Mouse (Mus musculus) liver, adult 2 months (tissue): ENCODE measurements around the gene Epdr1. TPM values are rescaled to one million over a fixed set of nuclear protein-coding genes. Genes with fewer than 3 reads are reported as not detected.

Experiments
- DNase-seq: peaks from one replicate; pipeline ENCODE4 v3.0.0-alpha.2; 2011; ENCODE audit warnings: low read depth, low spot score; ENCODE audit errors: extremely low read depth
- H3K27ac ChIP-seq: fragments of 200-500 bp; replicated peaks from 2 replicates; pipeline ENCODE4 v1.5.1; 2012; ENCODE audit warnings: low read depth, mild to moderate bottlenecking, control low read depth, inconsistent platforms, low read length; ENCODE audit not compliant: insufficient read depth
- H3K27me3 ChIP-seq: fragments of 200-500 bp; 2 replicates; pipeline ENCODE4 v1.6.1; 2012; ENCODE audit warnings: mild to moderate bottlenecking, moderate library complexity, low read length, inconsistent platforms; ENCODE audit not compliant: control insufficient read depth, insufficient read depth
- H3K36me3 ChIP-seq: fragments of 200-500 bp; 2 replicates; pipeline ENCODE4 v1.6.1; 2012; ENCODE audit warnings: low read length, inconsistent platforms; ENCODE audit not compliant: control insufficient read depth, insufficient read depth
- H3K4me1 ChIP-seq: fragments of 200-500 bp; 2 replicates; pipeline ENCODE4 v1.6.1; 2011; ENCODE audit warnings: low read length; ENCODE audit not compliant: control insufficient read depth, insufficient read depth
- H3K4me3 ChIP-seq: fragments of 200-500 bp; 2 replicates; pipeline ENCODE4 v1.5.1; 2011; ENCODE audit warnings: low read depth, mild to moderate bottlenecking, control low read depth, low read length, moderate library complexity; ENCODE audit not compliant: insufficient read depth
- H3K79me2 ChIP-seq: fragments of 200-500 bp; 2 replicates; pipeline ENCODE4 v1.6.1; 2012; ENCODE audit warnings: inconsistent platforms, mild to moderate bottlenecking, low read length, moderate library complexity; ENCODE audit not compliant: control insufficient read depth, insufficient read depth
- H3K9ac ChIP-seq: fragments of 200-500 bp; 2 replicates; pipeline ENCODE4 v1.6.1; 2012; ENCODE audit warnings: low read depth, mild to moderate bottlenecking, control low read depth, inconsistent platforms, low read length
- CTCF ChIP-seq: fragments of 200-500 bp; IDR thresholded peaks from 2 replicates; pipeline ENCODE4 v1.5.1; 2011; ENCODE audit warnings: low read depth, low read length, control low read depth
- POLR2A ChIP-seq: fragments of 200-500 bp; IDR thresholded peaks from 2 replicates; pipeline ENCODE4 v1.6.1; 2011; ENCODE audit warnings: low read length, control low read depth; ENCODE audit not compliant: insufficient read depth; ENCODE audit errors: extremely low read depth
- WGBS: fragments of 180-500 bp; shearing (Covaris S2); methylation state at CpG from one replicate; pipeline ENCODE4 v1.1.7; 2018; 5-methylcytosine and 5-hydroxymethylcytosine counted together
- polyA plus RNA-seq: library from polyadenylated mRNA; depleted of rRNA; stranded (reverse); fragments of >200 nt; gene quantifications from 2 replicates; pipeline ENCODE4 v1.2.3, GENCODE M21; 2012
- total RNA-seq: library from RNA; depleted of rRNA; stranded (reverse); fragments of >200 nt; gene quantifications from 2 replicates; pipeline ENCODE4 v1.2.3, GENCODE M21; 2014

Epdr1 gene
- total and polyA plus RNA-seq, 2 experiments = 0.65 to 0.80 TPM

GRCm38 (mm10) chr13:19614311-19614710, 5.4 kb downstream of the Epdr1 start:
- WGBS = 72% methylated on average over 1 of the region's 1 CpGs
- H3K36me3 ChIP-seq = no peaks in the 10 kb centered on the region
- H3K4me3 ChIP-seq = no peak overlapping the region
- DNase-seq = no peak
- TF ChIP-seq CTCF = no peak
- no peak for TF ChIP-seq POLR2A
- no peaks in the 10 kb centered on the region for H3K79me2 ChIP-seq
- peaks cover 3% of the 10 kb centered on the region; the same call in 1 of the 2 replicates for H3K4me1 ChIP-seq
- peaks cover 3% of the 10 kb centered on the region for H3K27me3 ChIP-seq
- no peak overlapping the region for H3K27ac ChIP-seq
- no peak overlapping the region for H3K9ac ChIP-seq

GRCm38 (mm10) chr13:19613426-19613825, 6.3 kb downstream of the Epdr1 start:
- 98% methylated on average over 1 of the region's 1 CpGs for WGBS
- Histone ChIP-seq H3K4me1 (no peaks in the 10 kb centered on the region), H3K27me3 (no peaks in the 10 kb centered on the region), H3K9ac (no peak overlapping the region), H3K4me3 (no peak overlapping the region), H3K27ac (no peak overlapping the region), H3K79me2 (no peaks in the 10 kb centered on the region), H3K36me3 (no peaks in the 10 kb centered on the region)
- no peak for DNase-seq
- TF ChIP-seq CTCF = no peak
- no peak for TF ChIP-seq POLR2A

GRCm38 (mm10) chr13:19612963-19613362, 6.8 kb downstream of the Epdr1 start:
- Histone ChIP-seq H3K4me1 (no peaks in the 10 kb centered on the region), H3K27ac (no peak overlapping the region), H3K27me3 (no peaks in the 10 kb centered on the region), H3K79me2 (no peaks in the 10 kb centered on the region), H3K9ac (no peak overlapping the region), H3K4me3 (no peak overlapping the region), H3K36me3 (no peaks in the 10 kb centered on the region)
- DNase-seq = no peak
- 90% methylated on average over 3 of the region's 3 CpGs for WGBS
- no peak for TF ChIP-seq POLR2A
- no peak for TF ChIP-seq CTCF

GRCm38 (mm10) chr13:19612348-19612747, 7.4 kb downstream of the Epdr1 start:
- no peak for DNase-seq
- Histone ChIP-seq H3K36me3 (no peaks in the 10 kb centered on the region), H3K27me3 (no peaks in the 10 kb centered on the region), H3K4me3 (no peak overlapping the region), H3K9ac (no peak overlapping the region), H3K4me1 (no peaks in the 10 kb centered on the region), H3K79me2 (no peaks in the 10 kb centered on the region), H3K27ac (no peak overlapping the region)
- TF ChIP-seq POLR2A (no peak), CTCF (no peak)
- 93% methylated on average over 1 of the region's 1 CpGs for WGBS

- Histone ChIP-seq H3K27ac (no peak overlapping the region), H3K36me3 (no peaks in the 10 kb centered on the region), H3K9ac (no peak overlapping the region), H3K79me2 (no peaks in the 10 kb centered on the region), H3K4me1 (no peaks in the 10 kb centered on the region), H3K27me3 (no peaks in the 10 kb centered on the region), H3K4me3 (no peak overlapping the region)
- no peak for DNase-seq
- TF ChIP-seq POLR2A (no peak), CTCF (no peak)
These were observed 11.6 kb downstream of the Epdr1 start for GRCm38 (mm10) chr13:19608120-19608519.

- Histone ChIP-seq H3K36me3 (no peaks in the 10 kb centered on the region), H3K79me2 (no peaks in the 10 kb centered on the region), H3K27ac (no peak overlapping the region), H3K27me3 (no peaks in the 10 kb centered on the region), H3K4me3 (no peak overlapping the region), H3K4me1 (no peaks in the 10 kb centered on the region), H3K9ac (no peak overlapping the region)
- TF ChIP-seq CTCF (no peak), POLR2A (no peak)
- no peak for DNase-seq
These were observed 14.8 kb downstream of the Epdr1 start for GRCm38 (mm10) chr13:19604916-19605315.
